8 mouse cellular contexts compared by ENCODE assay signal in genomic region chr8:74993475-74994451, GRCm38 (mm10). TPM values are rescaled to one million over a fixed set of nuclear protein-coding genes. Genes with fewer than 3 reads are reported as not detected.
A peak's percentile ranks its signal among the peaks of the same experiment; 100 is the strongest.
DNase-seq lines count a peak whose midpoint lies in the region; ATAC-seq and TF ChIP-seq lines count a peak whose summit lies in the region.

No protein-coding gene starts in this region.

- peaks cover 15% of the 10 kb centered on the region for H3K36me3 ChIP-seq in G1E (replicated peaks)
- H3K36me3 ChIP-seq in forebrain, postnatal 0 days (ENCODE audit: insufficient read depth) = 0 out of 2 replicates have a peak, but pooled peaks cover 3% of the 10 kb centered on the region
- H3K36me3 ChIP-seq in lung, embryonic 15.5 days = peaks cover 3% of the 10 kb centered on the region

- no peak for TF ChIP-seq CTCF in G1E (IDR thresholded peaks at IDR 0.05; ENCODE audit: low read depth, low read length)
- no peak for TF ChIP-seq CTCF in cerebellum, adult 2 months (IDR thresholded peaks at IDR 0.05; ENCODE audit: borderline replicate concordance, insufficient read depth, low read depth, low read length)
- no peak for TF ChIP-seq CTCF in forebrain, postnatal 0 days (IDR thresholded peaks at IDR 0.05; ENCODE audit: low read depth)

- no peaks in the 10 kb centered on the region for H3K9me3 ChIP-seq in G1E (replicated peaks)
- no peaks in the 10 kb centered on the region for H3K9me3 ChIP-seq in forebrain, postnatal 0 days (ENCODE audit: low read length)
- no peaks in the 10 kb centered on the region for H3K9me3 ChIP-seq in lung, embryonic 15.5 days

- H3K9ac ChIP-seq in forebrain, postnatal 0 days = peak overlapping the region; percentile 88
- H3K9ac ChIP-seq in lung, embryonic 15.5 days = peak overlapping the region; percentile 100

- peaks cover 6% of the 10 kb centered on the region for H3K27me3 ChIP-seq in G1E (ENCODE audit: insufficient read depth, low read length)
- no peaks in the 10 kb centered on the region for H3K27me3 ChIP-seq in cerebellum, adult 2 months (ENCODE audit: control insufficient read depth, insufficient read depth, low read length)
- no peaks in the 10 kb centered on the region for H3K27me3 ChIP-seq in forebrain, postnatal 0 days (ENCODE audit: insufficient read depth, low read length)
- H3K27me3 ChIP-seq in lung, embryonic 15.5 days = no peaks in the 10 kb centered on the region

- H3K27ac ChIP-seq in cerebellum, adult 2 months (ENCODE audit: insufficient read depth, low read length) = peak overlapping the region; percentile 59; the same call in 1 of the 2 replicates
- peak overlapping the region; percentile 96 for H3K27ac ChIP-seq in forebrain, postnatal 0 days (ENCODE audit: low read depth, low read length)
- peak overlapping the region; percentile 98 for H3K27ac ChIP-seq in lung, embryonic 15.5 days

- under 1% methylated on average over 106 of the region's 111 CpGs for WGBS in cerebellum, adult 2 months
- 2% methylated on average over 83 of the region's 111 CpGs for WGBS in forebrain, postnatal 0 days
- WGBS in lung, embryonic 15.5 days = under 1% methylated on average over 99 of the region's 111 CpGs

- H3K4me3 ChIP-seq in G1E (ENCODE audit: low read depth, low read length) = peak overlapping the region; percentile 80
- peak overlapping the region; percentile 79 for H3K4me3 ChIP-seq in cerebellum, adult 2 months (replicated peaks; ENCODE audit: insufficient read depth, low read depth, low read length)
- peak overlapping the region; percentile 97 for H3K4me3 ChIP-seq in forebrain, postnatal 0 days (ENCODE audit: low read depth, low read length)
- H3K4me3 ChIP-seq in lung, embryonic 15.5 days = peak overlapping the region; percentile 97

- peaks cover 12% of the 10 kb centered on the region for H3K4me1 ChIP-seq in G1E (ENCODE audit: insufficient read depth, low read depth, low read length)
- peaks cover 4% of the 10 kb centered on the region; the same call in 1 of the 2 replicates for H3K4me1 ChIP-seq in cerebellum, adult 2 months (ENCODE audit: control insufficient read depth, insufficient read depth, low read length)
- H3K4me1 ChIP-seq in forebrain, postnatal 0 days (ENCODE audit: insufficient read depth) = peaks cover 3% of the 10 kb centered on the region
- H3K4me1 ChIP-seq in lung, embryonic 15.5 days = peaks cover 19% of the 10 kb centered on the region

- peak; percentile 92 for ATAC-seq in G1E (ENCODE audit: extremely low read depth, insufficient number of reproducible peaks, low FRiP score, poor library complexity, severe bottlenecking)
- ATAC-seq in forebrain, postnatal 0 days = peak; percentile 98
- ATAC-seq in lung, embryonic 15.5 days (ENCODE audit: borderline replicate concordance, extremely low read depth, low FRiP score, low TSS enrichment) = peak; percentile 94

- TF ChIP-seq POLR2A in cerebellum, adult 2 months (IDR thresholded peaks at IDR 0.05; ENCODE audit: borderline replicate concordance, insufficient read depth, low read length) = peak; percentile 41; the same call in 1 of the 2 replicates

- H3K4me2 ChIP-seq in forebrain, postnatal 0 days (ENCODE audit: low read depth) = peak overlapping the region; percentile 50
- H3K4me2 ChIP-seq in lung, embryonic 15.5 days = peak overlapping the region; percentile 59

- peak; percentile 80 for DNase-seq in G1E (ENCODE audit: low spot score)
- peak; percentile 89 to 90 for DNase-seq in cerebellum, adult 2 months
- peak; percentile 95 for DNase-seq in forebrain, postnatal 0 days
- DNase-seq in heart, postnatal 4 days = peak; percentile 86
- DNase-seq in layer of hippocampus, adult 8-10 months (ENCODE audit: low spot score in 2 of 2) = peak; percentile 53 to 82
- peak; percentile 71 for DNase-seq in ovary, adult 18-20 months (ENCODE audit: low spot score)
- peak; percentile 93 for DNase-seq in thymus, postnatal 0 days (ENCODE audit: low spot score)

RNA-seq across cellular contexts. Expression of gene Hmgxb4, which starts 0.6 kb away (rescaled TPM):
- 52.1 and 67.0 TPM in 2 replicates for total RNA-seq in G1E (2014; fragmentation: Nextera tagmentation)
- 38.3 and 43.5 TPM in 2 replicates for total RNA-seq in G1E (2017)
- polyA plus RNA-seq in G1E (2012) = 14.8 and 16.1 TPM in 2 replicates
- 35.5 and 42.8 TPM in 2 replicates for polyA plus RNA-seq in cerebellum, adult 2 months (2012; rRNA removed)
- total RNA-seq in forebrain, postnatal 0 days (2014; rRNA removed) = 70.9 and 84.2 TPM in 2 replicates
- polyA plus RNA-seq in forebrain, postnatal 0 days (2015; fragmentation: Nextera tagmentation; extraction: Ambion mirVana) = 19.0 and 26.9 TPM in 2 replicates
- 10 to 100 TPM; 23.0 to 26.4 TPM for total RNA-seq in heart, postnatal 4 days (2021)
- 10 to 100 TPM; 26.2 to 29.8 (median 27.6) TPM for total RNA-seq in layer of hippocampus, adult 8-10 months (2022)
- 31.5 and 39.0 TPM in 2 replicates for polyA plus RNA-seq in lung, embryonic 15.5 days (2015; fragmentation: Nextera tagmentation; extraction: Ambion mirVana)
- 29.6 and 30.0 TPM in 2 replicates for polyA plus RNA-seq in thymus, postnatal 0 days (2015; fragmentation: Nextera tagmentation; extraction: Ambion mirVana)

RNA-seq across cellular contexts. Expression of gene Tom1, which starts 39.7 kb away (rescaled TPM):
- 42.6 and 55.8 TPM in 2 replicates for total RNA-seq in G1E (2014; fragmentation: Nextera tagmentation)
- 27.7 and 29.4 TPM in 2 replicates for total RNA-seq in G1E (2017)
- polyA plus RNA-seq in G1E (2012) = 15.4 and 17.4 TPM in 2 replicates
- polyA plus RNA-seq in cerebellum, adult 2 months (2012; rRNA removed) = 48.4 and 51.8 TPM in 2 replicates
- total RNA-seq in forebrain, postnatal 0 days (2014; rRNA removed) = 21.8 and 24.6 TPM in 2 replicates
- 30.6 and 35.9 TPM in 2 replicates for polyA plus RNA-seq in forebrain, postnatal 0 days (2015; fragmentation: Nextera tagmentation; extraction: Ambion mirVana)
- 10 to 100 TPM; 70.7 to 73.3 TPM for total RNA-seq in heart, postnatal 4 days (2021)
- total RNA-seq in layer of hippocampus, adult 8-10 months (2022) = 10 to 100 TPM; 33.4 to 45.8 (median 37.3) TPM
- polyA plus RNA-seq in lung, embryonic 15.5 days (2015; fragmentation: Nextera tagmentation; extraction: Ambion mirVana) = 20.6 and 21.1 TPM in 2 replicates
- polyA plus RNA-seq in thymus, postnatal 0 days (2015; fragmentation: Nextera tagmentation; extraction: Ambion mirVana) = 18.8 and 21.3 TPM in 2 replicates

Comparison
In these comparisons a context has a peak if more than half of its experiments do, and no peak if none do; other contexts are left out.
1. Peak in every context shown above with its lines: DNase-seq, ATAC-seq, H3K4me3 ChIP-seq and H3K27ac ChIP-seq.